Mouse (Mus musculus): Measurements from ENCODE around the gene Gabra6.

DNA sequence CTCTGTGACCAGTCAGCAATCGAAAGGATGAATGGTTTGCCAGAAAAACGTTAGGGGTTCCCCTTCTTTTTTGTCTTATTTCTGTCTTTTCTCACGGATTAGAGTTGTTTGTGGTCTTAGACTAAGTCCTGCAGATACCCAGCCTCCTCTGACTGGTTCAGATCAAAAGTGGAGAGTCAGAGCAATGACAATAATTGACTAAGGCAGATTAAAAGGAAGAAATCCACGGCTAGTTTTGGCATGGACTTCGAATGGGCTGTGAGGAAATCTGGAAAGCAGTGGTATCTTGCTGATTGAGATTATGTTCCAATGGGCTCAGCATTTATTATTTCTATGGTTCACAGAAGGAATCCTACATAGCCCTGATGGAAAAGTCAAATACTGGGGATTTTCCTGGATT is at the start of gene Gabra6:
- TF ChIP-seq POLR2A (IDR thresholded peaks at IDR 0.05; ENCODE audit: low read depth, low read length) (no peak), CTCF (conservative IDR thresholded peaks at IDR 0.05; ENCODE audit: insufficient read depth, insufficient read length, low read depth, low read length) (no peak)
